Mouse (Mus musculus) Patski (cell line): ENCODE results near the gene Fggy. TPM values are rescaled to one million over a fixed set of nuclear protein-coding genes. Genes with fewer than 3 reads are reported as not detected.

Experiments
- ATAC-seq: fragments of 100-300 bp; one replicate; pipeline ENCODE4 v1.8.0; 2021
- CTCF ChIA-PET: fragments of 350-600 bp; sonication (Branson Sonifier 250); formaldehyde crosslinking; loops from one replicate; lab custom pipeline; 2022; ENCODE audit warnings: inconsistent platforms; lab: Charles Lee
- POLR2A ChIA-PET: fragments of 350-600 bp; sonication (Branson Sonifier 250); formaldehyde crosslinking; loops from one replicate; lab custom pipeline; 2022; ENCODE audit warnings: antibody characterized with exemption, inconsistent platforms; lab: Charles Lee
- DNase-seq: peaks from one replicate; pipeline ENCODE4 v3.0.0-alpha.2; 2011; ENCODE audit warnings: low read depth, low spot score
- H3K27me3 ChIP-seq: fragments of 371-371 bp; one replicate; pipeline ENCODE4 v1.5.1; 2021
- CTCF ChIP-seq: fragments of 100-300 bp; IDR thresholded peaks from one replicate; pipeline ENCODE4 v1.5.1; 2021
- in situ Hi-C: fragments of 300-500 bp; cut with MboI; formaldehyde crosslinking; loops from 3 replicates; pipeline ENCODE4 v1.11.1; 2018; ENCODE audit warnings: low pct_unique_long_range_greater_than_20kb, mixed read lengths
- polyA plus RNA-seq: library from polyadenylated mRNA; unstranded; gene quantifications from one replicate; pipeline ENCODE4 v1.2.3, GENCODE M21; 2021

Fggy gene
- polyA plus RNA-seq, 1 experiment from 2014 or later = 52.8 TPM

DNA sequence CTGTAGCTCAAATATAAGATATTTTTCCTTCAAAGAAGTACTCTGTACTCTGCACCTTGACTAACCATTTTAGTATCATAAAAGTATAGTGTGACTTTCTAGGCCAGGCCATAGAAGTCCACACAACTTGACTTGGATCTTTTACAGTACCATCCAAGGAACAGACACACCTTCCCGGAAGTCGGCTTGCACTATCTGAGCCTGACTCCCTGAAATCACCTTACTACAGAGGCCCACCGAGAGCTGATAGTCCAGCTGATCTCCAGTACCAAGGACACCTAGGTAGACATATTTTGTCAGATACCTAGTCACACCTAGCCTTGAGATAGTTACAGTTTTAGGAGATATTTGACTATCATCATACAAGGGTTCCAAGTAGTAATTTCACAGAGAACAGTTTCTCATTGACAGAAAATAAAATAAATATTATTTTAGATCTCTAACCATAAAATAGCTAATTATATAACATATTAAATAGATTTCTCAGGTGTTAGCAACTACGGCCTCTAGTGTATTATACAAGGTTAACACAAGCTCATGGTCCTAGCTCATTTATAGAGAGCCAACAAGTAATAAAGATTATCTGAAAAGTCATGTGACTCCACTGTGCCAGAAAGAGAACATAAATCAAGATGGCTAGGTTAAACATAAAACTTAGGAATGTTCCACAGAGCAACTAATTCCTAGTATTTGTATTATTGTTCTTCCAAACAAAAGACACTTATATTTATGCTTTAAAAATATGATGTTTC lies 15.1 kb upstream of the Fggy start:
- in situ Hi-C loops = no loop called here
- no peaks in the 10 kb centered on the region for H3K27me3 ChIP-seq
- DNase-seq (no peak), ATAC-seq (no peak)
- TF ChIP-seq CTCF = no peak
- POLR2A ChIA-PET = no interaction called here
- CTCF ChIA-PET = interaction anchor here (1.0 to 1.5 kb wide), 3 partner anchors 12 to 152 kb away, joined by 3 to 5 read pairs (median 3); no protein-coding TSS in a partner anchor

DNA sequence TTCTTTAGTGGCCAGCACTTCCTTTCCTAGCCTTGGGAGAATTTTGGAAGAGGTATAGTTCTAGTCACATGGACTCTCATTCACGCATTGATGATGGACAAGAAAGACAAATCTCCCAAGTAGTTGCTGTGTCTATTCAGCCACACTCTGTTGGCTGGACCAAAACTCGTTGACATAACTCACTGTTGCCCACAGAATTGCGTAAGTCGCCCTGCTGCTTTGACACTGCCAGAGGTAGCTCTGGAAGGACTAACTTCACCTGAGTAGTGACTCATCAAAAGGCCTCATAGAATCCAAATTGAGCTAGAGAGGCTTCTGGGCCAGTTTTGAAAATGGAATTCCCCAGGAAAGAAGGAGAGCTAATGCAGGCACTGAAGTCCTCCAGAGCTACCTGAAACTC lies 13.8 kb upstream of the Fggy start:
- H3K27me3 ChIP-seq = no peaks in the 10 kb centered on the region
- no peak for TF ChIP-seq CTCF
- ChIA-PET POLR2A (no interaction called here), CTCF (no interaction called here)
- in situ Hi-C loops = no loop called here
- peak; percentile 9 for DNase-seq
- no peak for ATAC-seq

GRCm38 (mm10) chr4:95556663-95557332 lies 509 bp upstream of the Fggy start:
- in situ Hi-C loops = loop anchor here (5.0 kb wide), 1 partner anchor 504 kb away; the partner anchor contains the start of gene Jun
- ATAC-seq (peak; percentile 9), DNase-seq (no peak)
- no peak for TF ChIP-seq CTCF
- CTCF ChIA-PET = interaction anchor here (1.0 to 1.2 kb wide), 2 partner anchors 93 to 140 kb away, joined by 3 read pairs; no protein-coding TSS in a partner anchor
- POLR2A ChIA-PET = interaction anchor here (1.0 kb wide), 1 partner anchor 11 kb away, joined by 3 read pairs; no protein-coding TSS in a partner anchor
- no peaks in the 10 kb centered on the region for H3K27me3 ChIP-seq

- in situ Hi-C loops = loop anchor here (5.0 kb wide), 1 partner anchor 506 kb away; the partner anchor contains the start of gene Jun
- CTCF ChIA-PET = interaction anchor here (0.6 to 1.3 kb wide), 4 partner anchors 95 to 505 kb away, joined by 3 to 4 read pairs (median 3); no protein-coding TSS in a partner anchor
Observed at GRCm38 (mm10) chr4:95558271-95558888, 1.1 kb downstream of the Fggy start.

DNA sequence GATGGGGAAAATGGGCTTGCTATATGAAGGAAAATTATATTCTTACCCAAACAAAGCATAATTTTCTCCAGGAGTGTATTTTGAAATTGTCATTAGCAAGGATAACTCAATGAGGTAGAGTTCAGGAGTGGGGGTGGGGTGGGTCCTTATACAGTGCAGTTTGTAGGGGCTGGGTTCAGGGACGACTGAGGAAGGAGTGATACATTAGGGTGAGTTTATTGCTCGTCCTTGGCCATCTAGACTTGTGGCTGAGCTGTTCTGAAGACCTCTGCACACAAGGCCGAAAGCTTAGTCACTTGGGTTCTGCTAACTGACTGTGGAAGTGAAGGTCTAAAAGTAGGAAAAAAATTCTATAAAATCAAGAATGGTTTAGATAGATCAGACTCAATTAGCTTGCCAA lies 14.3 kb downstream of the Fggy start:
- POLR2A ChIA-PET = no interaction called here
- CTCF ChIA-PET = interaction anchor here (0.6 kb wide), 1 partner anchor 9 kb away, joined by 3 read pairs; no protein-coding TSS in a partner anchor
- H3K27me3 ChIP-seq = no peaks in the 10 kb centered on the region
- in situ Hi-C loops = no loop called here
- no peak for TF ChIP-seq CTCF
- DNase-seq = no peak
- no peak for ATAC-seq

More at GRCm38 (mm10) chr4:95558271-95558888, 1.1 kb downstream of the Fggy start:
- DNase-seq (peak; percentile 15), ATAC-seq (no peak)
- TF ChIP-seq CTCF = no peak
- POLR2A ChIA-PET = interaction anchor here (0.6 to 0.9 kb wide), 2 partner anchors 293 to 509 kb away, joined by 3 read pairs; no protein-coding TSS in a partner anchor
- no peaks in the 10 kb centered on the region for H3K27me3 ChIP-seq

GRCm38 (mm10) chr4:95573704-95574103 lies 16.4 kb downstream of the Fggy start:
- in situ Hi-C loops = no loop called here

GRCm38 (mm10) chr4:95575411-95575911 lies 18.2 kb downstream of the Fggy start:
- H3K27me3 ChIP-seq = no peaks in the 10 kb centered on the region
- no peak for DNase-seq
- ChIA-PET CTCF (no interaction called here), POLR2A (no interaction called here)
- ATAC-seq = no peak
- no peak for TF ChIP-seq CTCF
- in situ Hi-C loops = no loop called here

More at GRCm38 (mm10) chr4:95573704-95574103, 16.4 kb downstream of the Fggy start:
- POLR2A ChIA-PET = no interaction called here
- no peak for TF ChIP-seq CTCF
- CTCF ChIA-PET = no interaction called here
- ATAC-seq = no peak
- DNase-seq = no peak
- H3K27me3 ChIP-seq = no peaks in the 10 kb centered on the region

- in situ Hi-C loops = no loop called here
- TF ChIP-seq CTCF = no peak
- DNase-seq = no peak
- no peaks in the 10 kb centered on the region for H3K27me3 ChIP-seq
- no peak for ATAC-seq
- POLR2A ChIA-PET = no interaction called here
- CTCF ChIA-PET = interaction anchor here (1.6 kb wide), 1 partner anchor 9 kb away, joined by 4 read pairs; no protein-coding TSS in a partner anchor
Observed at GRCm38 (mm10) chr4:95579183-95579582, 21.9 kb downstream of the Fggy start.

DNA sequence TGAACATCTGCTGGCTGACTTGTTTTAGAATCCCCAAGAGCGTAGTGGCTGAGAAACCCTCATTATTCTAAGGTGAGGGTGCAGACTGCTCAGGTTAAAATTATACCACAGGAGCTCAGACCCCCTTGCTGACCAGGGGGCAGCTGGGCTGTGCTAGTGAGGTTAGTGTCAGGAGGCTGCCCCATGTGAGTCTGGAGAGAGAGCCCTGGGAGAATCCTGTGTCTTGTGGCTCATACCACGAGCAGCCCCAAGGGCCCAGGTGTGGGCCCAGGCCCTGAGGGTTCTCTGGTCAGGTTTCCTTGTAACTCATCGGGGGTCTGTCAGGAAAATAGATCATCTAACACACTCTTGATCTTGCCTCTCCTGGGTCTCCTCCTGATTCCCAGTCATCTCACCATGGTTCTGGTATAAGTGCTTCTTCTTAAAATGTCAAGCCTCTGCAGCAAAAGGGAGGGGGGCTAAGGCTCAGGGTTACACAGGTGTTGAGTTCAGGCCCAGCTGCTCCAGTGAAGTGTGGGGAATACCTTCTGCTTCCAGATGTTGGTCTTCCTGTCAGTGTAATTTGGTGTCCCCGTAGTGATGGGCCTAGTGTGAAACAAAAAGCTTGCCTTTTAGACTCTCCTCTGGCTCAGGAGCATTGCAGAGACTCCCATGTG lies 26.9 kb downstream of the Fggy start:
- DNase-seq (no peak), ATAC-seq (no peak)
- in situ Hi-C loops = no loop called here
- CTCF ChIA-PET = interaction anchor here (1.3 kb wide), 1 partner anchor 12 kb away, joined by 3 read pairs; no protein-coding TSS in a partner anchor
- POLR2A ChIA-PET = no interaction called here
- no peaks in the 10 kb centered on the region for H3K27me3 ChIP-seq
- no peak for TF ChIP-seq CTCF
